Mouse (Mus musculus) kidney, embryonic 16.5 days (tissue): ENCODE data around the gene Asb5. TPM values are rescaled to one million over a fixed set of nuclear protein-coding genes. Genes with fewer than 3 reads are reported as not detected.
"Not testable (repeated sequence)": the region's sequence is repeated elsewhere in the genome, so short reads cannot be mapped to it uniquely, and the experiment has no call there.

Experiments used
- ATAC-seq: fragments of 200-750 bp; cut with Nextera tagmentation; 2 replicates; pipeline ENCODE4 v1.8.0; 2017; ENCODE audit warnings: moderate TSS enrichment; ENCODE audit not compliant: low FRiP score, low TSS enrichment
- H3K27ac ChIP-seq: fragments of 300-500 bp; sonication (generic); 2 replicates; pipeline ENCODE4 v1.5.1; 2014; ENCODE audit warnings: low read length
- H3K27me3 ChIP-seq: fragments of 300-500 bp; sonication (generic); 2 replicates; pipeline ENCODE4 v1.6.1; 2014; ENCODE audit warnings: low read length, control low read depth, mixed read lengths; ENCODE audit not compliant: insufficient read depth
- H3K36me3 ChIP-seq: fragments of 300-500 bp; sonication (generic); 2 replicates; pipeline ENCODE4 v1.6.1; 2014; ENCODE audit warnings: low read length, control low read depth, mixed read lengths; ENCODE audit not compliant: insufficient read depth
- H3K4me1 ChIP-seq: fragments of 300-500 bp; sonication (generic); 2 replicates; pipeline ENCODE4 v1.6.1; 2014; ENCODE audit warnings: low read length, control low read depth, mixed read lengths; ENCODE audit not compliant: insufficient read depth
- H3K4me2 ChIP-seq: fragments of 300-500 bp; sonication (generic); replicated peaks from 2 replicates; pipeline ENCODE4 v1.6.1; 2014; ENCODE audit warnings: low read depth, low read length
- H3K4me3 ChIP-seq: fragments of 300-500 bp; sonication (generic); 2 replicates; pipeline ENCODE4 v1.5.1; 2014; ENCODE audit warnings: mild to moderate bottlenecking, low read length
- H3K9ac ChIP-seq: fragments of 300-500 bp; sonication (generic); replicated peaks from 2 replicates; pipeline ENCODE4 v1.6.1; 2014; ENCODE audit warnings: low read length
- H3K9me3 ChIP-seq: fragments of 300-500 bp; sonication (generic); 2 replicates; pipeline ENCODE4 v1.6.1; 2016; ENCODE audit warnings: low read length, control low read depth
- WGBS: fragments of 180-500 bp; shearing (Covaris S2); extraction: QIAGEN DNeasy Blood & Tissue Kit; methylation state at CpG from one replicate; pipeline ENCODE4 v1.1.7; 2014; 5-methylcytosine and 5-hydroxymethylcytosine counted together
- polyA plus RNA-seq: library from polyadenylated mRNA; unstranded; fragments of >200 nt; fragmentation: Nextera tagmentation; extraction: Ambion mirVana; gene quantifications from 2 replicates; pipeline ENCODE4 v1.2.1, GENCODE M21; 2015

Gene Asb5
- polyA plus RNA-seq, 1 experiment from 2014 or later, result 6.8 TPM

DNA sequence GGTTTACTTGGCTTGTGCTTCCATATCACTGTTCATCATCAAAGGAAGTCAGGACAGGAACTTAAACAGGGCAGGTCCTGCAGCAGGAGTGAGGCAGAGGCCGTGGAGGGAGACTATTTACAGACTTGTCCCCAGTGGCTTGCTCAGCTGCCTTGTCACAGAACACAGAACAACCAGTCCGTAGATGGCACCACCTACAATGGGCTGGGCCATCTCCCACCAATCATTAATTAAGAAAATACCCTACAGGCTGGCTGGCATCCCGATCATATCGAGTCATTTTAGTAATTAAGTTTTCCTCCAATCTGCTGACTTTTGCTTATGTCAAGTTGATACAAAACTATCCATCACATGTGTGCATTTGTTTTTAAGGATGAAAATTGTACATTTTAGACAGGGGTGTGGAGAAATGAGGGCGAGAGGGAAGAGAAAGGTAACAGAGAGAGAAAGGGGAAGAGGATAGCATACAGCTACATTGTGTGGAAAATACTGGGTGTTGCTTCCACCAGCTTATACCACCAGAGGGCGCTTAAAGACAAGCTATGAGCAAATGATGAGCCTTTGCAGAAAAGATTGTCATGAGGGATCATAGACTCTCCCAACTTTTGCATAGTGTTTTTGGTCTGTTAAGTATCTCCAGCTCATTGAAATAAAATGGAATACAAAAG is 21.8 kb upstream of the Asb5 start:
- peak; percentile 64; the same call in 1 of the 2 replicates for ATAC-seq
- Histone ChIP-seq H3K9me3 (no peaks in the 10 kb centered on the region), H3K4me1 (peaks cover 10% of the 10 kb centered on the region; the same call in 1 of the 2 replicates), H3K36me3 (no peaks in the 10 kb centered on the region), H3K27ac (no peak overlapping the region), H3K4me2 (0 out of 2 replicates have a peak overlapping the region, but pooled peaks have one; percentile 12), H3K27me3 (no peaks in the 10 kb centered on the region), H3K9ac (no peak overlapping the region), H3K4me3 (no peak overlapping the region)
- 30% methylated on average over 6 of the region's 6 CpGs for WGBS

DNA sequence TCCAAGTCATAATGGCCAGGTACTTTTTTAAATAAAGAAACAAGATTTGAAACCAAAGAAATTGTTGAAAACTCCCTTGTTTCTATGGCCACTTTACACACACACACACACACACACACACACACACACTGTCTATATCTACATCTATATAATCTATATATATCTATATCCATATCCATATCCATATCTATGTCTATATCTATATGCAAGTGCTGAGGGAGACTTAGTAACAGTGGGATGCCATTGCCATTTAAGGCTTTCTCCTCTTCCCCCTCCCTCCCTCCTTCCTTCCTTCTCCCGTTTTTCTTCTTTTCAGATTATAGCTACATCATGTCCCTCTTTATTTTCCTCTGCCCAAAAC is 21.3 kb upstream of the Asb5 start:
- H3K4me1 ChIP-seq, result peaks cover 10% of the 10 kb centered on the region; the same call in 1 of the 2 replicates
- H3K27ac ChIP-seq, result no peak overlapping the region
- H3K4me2 ChIP-seq, result no peak overlapping the region
- no peak overlapping the region for H3K4me3 ChIP-seq
- H3K9me3 ChIP-seq, result no peaks in the 10 kb centered on the region
- WGBS, result 25% methylated on average over 1 of the region's 1 CpGs
- H3K27me3 ChIP-seq, result no peaks in the 10 kb centered on the region
- no peak overlapping the region for H3K9ac ChIP-seq
- no peaks in the 10 kb centered on the region for H3K36me3 ChIP-seq
- ATAC-seq, result 0 out of 2 replicates have a peak, but pooled peaks have one; percentile 31

DNA sequence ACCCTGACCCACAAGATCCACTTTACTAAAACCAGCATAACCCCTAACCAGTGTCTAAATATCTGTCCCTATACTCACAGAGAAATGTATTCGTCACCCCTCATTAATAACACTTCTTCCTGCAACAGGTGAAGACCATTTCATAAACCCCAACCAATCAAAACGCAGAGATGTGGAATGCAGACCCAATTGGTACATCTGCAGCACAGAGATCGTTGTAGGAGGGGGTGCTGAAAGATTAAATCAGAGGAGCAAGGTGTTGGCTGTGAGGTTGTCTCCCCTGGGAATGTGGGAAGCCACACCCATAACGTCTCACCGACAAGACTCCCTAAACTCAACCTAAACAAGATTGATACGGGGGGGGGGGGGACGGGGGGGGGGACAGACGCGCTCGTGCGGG is 20.6 kb upstream of the Asb5 start:
- ATAC-seq, result peak; percentile 8; the same call in 1 of the 2 replicates
- Histone ChIP-seq H3K9ac (no peak overlapping the region; the same call in 1 of the 2 replicates), H3K27ac (no peak overlapping the region), H3K4me2 (peak overlapping the region; percentile 56), H3K27me3 (no peaks in the 10 kb centered on the region), H3K4me3 (peak overlapping the region; percentile 33), H3K4me1 (peaks cover 10% of the 10 kb centered on the region; the same call in 1 of the 2 replicates), H3K36me3 (no peaks in the 10 kb centered on the region), H3K9me3 (no peaks in the 10 kb centered on the region)
- WGBS, result 4% methylated on average over 7 of the region's 11 CpGs

DNA sequence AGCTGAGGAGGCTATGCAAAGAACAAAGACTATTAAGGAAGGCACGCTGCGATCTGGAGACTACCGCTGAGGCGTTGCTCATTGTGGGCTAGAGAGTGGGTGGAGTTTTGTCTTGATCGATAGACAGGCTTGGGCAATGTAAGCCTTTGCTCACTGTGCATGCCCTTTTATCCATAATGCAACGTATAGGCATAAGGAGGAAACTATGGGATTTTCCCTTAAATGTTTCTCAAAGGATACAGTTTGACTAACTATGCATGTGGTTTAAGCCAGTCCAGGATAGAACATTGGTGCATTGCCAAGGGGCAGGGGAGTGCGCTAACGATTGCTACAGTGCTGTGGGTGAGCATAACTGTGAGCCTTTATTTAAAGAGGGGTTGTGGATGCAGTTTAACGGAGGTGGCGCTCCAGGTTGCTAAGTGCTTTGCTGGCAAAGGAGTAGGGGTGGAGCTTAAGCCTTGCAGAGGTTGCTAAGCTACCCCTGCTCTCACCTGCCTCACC is 20.1 kb upstream of the Asb5 start:
- peak; percentile 82 for ATAC-seq
- peak overlapping the region; percentile 44; the same call in 1 of the 2 replicates for H3K9ac ChIP-seq

DNA sequence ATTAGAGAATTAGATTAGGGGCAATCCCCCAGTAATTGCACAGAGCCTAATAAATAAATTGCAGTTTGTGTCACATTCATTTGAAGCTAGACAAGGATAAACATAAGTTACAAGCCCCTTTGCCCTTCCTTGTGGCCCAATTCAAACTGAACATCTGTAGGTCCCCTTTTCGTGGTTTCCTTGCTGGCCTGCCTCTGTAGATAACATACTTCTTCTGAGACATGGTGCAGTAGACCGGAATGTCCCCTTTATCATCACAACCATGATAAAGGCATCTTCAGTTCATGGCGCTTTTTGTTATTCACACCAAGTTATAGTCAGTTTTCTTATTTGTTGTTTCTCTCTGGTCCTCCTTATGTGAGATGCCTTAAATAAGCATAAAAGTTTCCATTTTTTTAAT is 17.6 kb upstream of the Asb5 start:
- H3K36me3 ChIP-seq, result no peaks in the 10 kb centered on the region
- no peak overlapping the region for H3K9ac ChIP-seq
- H3K4me2 ChIP-seq, result no peak overlapping the region
- peaks cover 10% of the 10 kb centered on the region; the same call in 1 of the 2 replicates for H3K4me1 ChIP-seq
- H3K27ac ChIP-seq, result no peak overlapping the region
- no peak for ATAC-seq
- no peaks in the 10 kb centered on the region for H3K9me3 ChIP-seq
- WGBS, result 77% methylated on average over 3 of the region's 3 CpGs
- no peak overlapping the region for H3K4me3 ChIP-seq
- no peaks in the 10 kb centered on the region for H3K27me3 ChIP-seq

More for the DNA sequence above, 20.1 kb upstream of the Asb5 start:
- H3K36me3 ChIP-seq, result no peaks in the 10 kb centered on the region
- no peaks in the 10 kb centered on the region for H3K27me3 ChIP-seq
- H3K4me1 ChIP-seq, result peaks cover 10% of the 10 kb centered on the region; the same call in 1 of the 2 replicates
- 5% methylated on average over 10 of the region's 10 CpGs for WGBS
- no peak overlapping the region for H3K27ac ChIP-seq
- peak overlapping the region; percentile 33 for H3K4me3 ChIP-seq
- no peaks in the 10 kb centered on the region for H3K9me3 ChIP-seq
- H3K4me2 ChIP-seq, result peak overlapping the region; percentile 56

DNA sequence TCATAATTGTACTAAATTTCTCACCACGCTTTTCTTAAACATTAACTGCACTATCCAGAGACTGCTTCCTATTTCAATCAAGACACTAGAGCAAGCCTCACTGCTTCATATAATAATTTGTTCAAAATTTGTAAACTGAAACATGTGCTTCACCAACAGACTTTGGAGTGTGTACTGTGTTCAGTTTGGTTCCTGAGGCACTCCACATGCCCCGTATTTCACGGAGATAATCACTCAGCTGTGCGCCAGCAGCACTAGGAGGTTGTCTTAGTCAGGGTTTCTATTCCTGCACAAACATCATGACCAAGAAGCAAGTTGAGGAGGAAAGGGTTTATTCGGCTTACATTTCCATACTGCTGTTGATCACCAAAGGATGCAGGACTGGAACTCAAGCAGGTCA is 17.2 kb upstream of the Asb5 start:
- not testable (repeated sequence) for H3K4me1 ChIP-seq, H3K27ac ChIP-seq, H3K9ac ChIP-seq, H3K4me2 ChIP-seq, H3K9me3 ChIP-seq, H3K36me3 ChIP-seq, H3K27me3 ChIP-seq, H3K4me3 ChIP-seq, ATAC-seq
- 89% methylated on average over 5 of the region's 5 CpGs for whole genome bisulfite sequencing

DNA sequence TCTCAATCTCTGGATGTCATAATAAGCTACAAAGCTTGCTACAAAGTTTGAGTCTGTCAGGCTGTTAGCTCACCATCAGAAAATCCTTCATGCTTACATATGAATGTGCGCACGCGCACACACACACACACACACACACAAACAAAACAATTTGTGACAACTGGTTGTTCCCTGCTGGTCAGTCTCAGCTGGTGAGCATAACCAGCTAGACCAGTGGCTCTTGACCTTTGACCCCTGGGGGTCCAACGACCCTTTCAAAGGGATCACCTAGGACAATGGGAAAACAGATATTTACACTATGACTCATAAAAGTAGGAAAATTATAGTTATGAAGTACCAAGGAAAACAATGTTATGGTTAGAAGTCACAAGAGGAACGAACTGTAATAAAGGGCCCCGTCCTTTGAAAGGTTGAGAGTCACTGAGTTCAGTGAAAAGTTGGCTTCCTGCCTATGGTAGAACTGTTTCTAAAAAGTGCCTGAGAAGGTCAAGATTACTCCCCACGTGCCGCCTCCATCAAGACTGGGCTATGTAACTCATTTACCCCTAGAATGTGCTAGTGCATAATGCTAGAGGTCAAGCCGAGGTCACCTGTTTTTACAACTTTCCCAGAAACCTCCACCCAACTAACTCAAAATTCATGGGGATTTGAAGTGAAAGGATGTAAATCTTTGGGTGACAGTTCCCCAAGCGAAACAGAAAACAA is 10.5 kb upstream of the Asb5 start:
- Histone ChIP-seq H3K36me3 (peaks cover 13% of the 10 kb centered on the region), H3K9me3 (no peaks in the 10 kb centered on the region), H3K9ac (no peak overlapping the region), H3K4me3 (no peak overlapping the region), H3K4me2 (no peak overlapping the region), H3K27ac (peak overlapping the region; percentile 36; the same call in 1 of the 2 replicates), H3K4me1 (no peaks in the 10 kb centered on the region), H3K27me3 (no peaks in the 10 kb centered on the region)
- ATAC-seq, result peak; percentile 80
- WGBS, result 64% methylated on average over 10 of the region's 10 CpGs

DNA sequence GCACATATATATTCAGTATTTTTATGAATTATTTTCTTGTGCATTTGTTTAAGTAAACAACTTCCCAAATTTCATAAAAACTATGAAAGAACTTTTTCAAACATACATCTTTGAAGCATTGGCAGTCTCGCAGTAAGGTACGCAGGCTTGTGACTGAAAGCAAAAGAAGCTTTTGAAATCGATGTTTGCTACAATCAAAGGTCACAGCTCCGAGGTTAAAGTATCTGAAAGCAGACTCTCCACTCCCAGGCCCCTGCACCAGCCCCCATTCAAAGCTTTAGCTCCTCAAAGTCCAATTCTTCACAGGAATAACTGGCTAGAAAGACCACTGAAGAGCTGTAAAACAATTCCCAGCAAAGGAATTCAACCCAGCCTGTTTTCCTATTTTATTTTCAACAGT is 8.9 kb upstream of the Asb5 start:
- Histone ChIP-seq H3K4me1 (no peaks in the 10 kb centered on the region), H3K4me3 (no peak overlapping the region), H3K9me3 (no peaks in the 10 kb centered on the region), H3K4me2 (no peak overlapping the region), H3K36me3 (peaks cover 18% of the 10 kb centered on the region), H3K9ac (no peak overlapping the region), H3K27me3 (no peaks in the 10 kb centered on the region), H3K27ac (no peak overlapping the region)
- 63% methylated on average over 4 of the region's 4 CpGs for WGBS
- ATAC-seq, result no peak

DNA sequence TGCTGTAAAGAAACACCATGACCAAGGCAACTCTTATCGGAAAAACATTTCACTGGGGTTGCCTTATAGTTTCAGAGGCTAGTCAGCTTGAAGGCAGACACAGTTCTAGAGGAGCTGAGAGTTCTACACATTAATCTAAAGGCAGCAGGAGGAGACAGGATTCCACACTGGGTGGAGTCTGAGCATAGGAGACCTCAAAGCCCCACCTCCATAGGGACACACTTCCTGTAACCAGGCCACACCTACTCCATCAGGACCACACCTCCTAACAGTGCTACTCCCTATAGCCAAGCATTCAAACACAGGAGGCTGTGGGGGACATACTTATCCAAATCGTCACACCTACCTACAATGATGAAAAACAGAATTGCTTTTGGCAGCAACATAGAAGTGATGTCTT is 3.8 kb upstream of the Asb5 start:
- H3K36me3 ChIP-seq, result peaks cover 25% of the 10 kb centered on the region
- peaks cover 16% of the 10 kb centered on the region for H3K4me1 ChIP-seq
- WGBS, result 86% methylated on average over 2 of the region's 2 CpGs
- H3K4me2 ChIP-seq, result no peak overlapping the region
- no peak overlapping the region for H3K27ac ChIP-seq
- no peak overlapping the region for H3K4me3 ChIP-seq
- H3K9ac ChIP-seq, result no peak overlapping the region
- ATAC-seq, result no peak
- H3K9me3 ChIP-seq, result no peaks in the 10 kb centered on the region
- H3K27me3 ChIP-seq, result no peaks in the 10 kb centered on the region

DNA sequence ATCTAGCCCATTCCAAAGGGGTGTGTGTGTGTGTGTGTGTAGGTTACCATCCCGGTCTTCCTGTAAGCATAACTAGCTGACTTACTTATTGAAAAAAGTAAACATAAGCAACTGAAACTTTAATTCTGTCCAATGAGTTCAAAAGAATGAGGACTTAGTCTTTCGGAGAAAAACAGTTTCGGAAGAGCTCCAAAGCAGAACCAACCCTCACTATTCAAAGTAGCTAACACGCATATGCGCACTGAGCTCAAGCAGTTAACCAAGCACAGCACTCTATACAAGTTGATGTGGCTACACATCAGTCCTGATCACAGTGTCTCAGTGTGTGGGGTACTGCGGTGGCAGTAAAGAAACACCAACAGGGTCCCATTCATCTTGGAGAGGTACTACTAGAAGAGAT is 2.7 kb upstream of the Asb5 start:
- no peak overlapping the region for H3K27ac ChIP-seq
- peaks cover 16% of the 10 kb centered on the region for H3K4me1 ChIP-seq
- H3K36me3 ChIP-seq, result peaks cover 22% of the 10 kb centered on the region
- no peak overlapping the region for H3K4me2 ChIP-seq
- ATAC-seq, result no peak
- no peaks in the 10 kb centered on the region for H3K9me3 ChIP-seq
- H3K9ac ChIP-seq, result no peak overlapping the region
- WGBS, result 94% methylated on average over 6 of the region's 6 CpGs
- no peak overlapping the region for H3K4me3 ChIP-seq
- H3K27me3 ChIP-seq, result no peaks in the 10 kb centered on the region
